Mouse (Mus musculus) forebrain, embryonic 15.5 days (tissue): ENCODE data around the gene Ccdc24. TPM values are rescaled to one million over a fixed set of nuclear protein-coding genes. Genes with fewer than 3 reads are reported as not detected.
A peak's percentile ranks its signal among the peaks of the same experiment; 100 is the strongest.

Source experiments
- ATAC-seq: fragments of 200-750 bp; cut with Nextera tagmentation; replicated peaks from 2 replicates; pipeline ENCODE4 v1.8.0; 2017; ENCODE audit warnings: mild to moderate bottlenecking, moderate TSS enrichment, moderate library complexity
- H3K27ac ChIP-seq: fragments of 300-500 bp; sonication (generic); replicated peaks from 2 replicates; pipeline ENCODE4 v1.5.1; 2015; ENCODE audit warnings: mild to moderate bottlenecking, inconsistent platforms
- H3K27me3 ChIP-seq: fragments of 300-500 bp; sonication (generic); 2 replicates; pipeline ENCODE4 v1.6.1; 2015; ENCODE audit warnings: inconsistent platforms
- H3K36me3 ChIP-seq: fragments of 300-500 bp; sonication (generic); 2 replicates; pipeline ENCODE4 v1.6.1; 2015; ENCODE audit warnings: mild to moderate bottlenecking, inconsistent platforms
- H3K4me1 ChIP-seq: fragments of 300-500 bp; sonication (generic); 2 replicates; pipeline ENCODE4 v1.6.1; 2015; ENCODE audit warnings: inconsistent platforms
- H3K4me2 ChIP-seq: fragments of 300-500 bp; sonication (generic); replicated peaks from 2 replicates; pipeline ENCODE4 v1.6.1; 2015; ENCODE audit warnings: mild to moderate bottlenecking, inconsistent platforms
- H3K4me3 ChIP-seq: fragments of 300-500 bp; sonication (generic); 2 replicates; pipeline ENCODE4 v1.5.1; 2015; ENCODE audit warnings: mild to moderate bottlenecking, inconsistent platforms
- H3K9ac ChIP-seq: fragments of 300-500 bp; sonication (generic); replicated peaks from 2 replicates; pipeline ENCODE4 v1.6.1; 2015; ENCODE audit warnings: mild to moderate bottlenecking, inconsistent platforms
- H3K9me3 ChIP-seq: fragments of 300-500 bp; sonication (generic); 2 replicates; pipeline ENCODE4 v1.6.1; 2016; ENCODE audit warnings: inconsistent platforms
- WGBS: fragments of 180-500 bp; shearing (Covaris S2); methylation state at CpG from one replicate; pipeline ENCODE4 v1.1.7; 2015; ENCODE audit warnings: mixed read lengths; 5-methylcytosine and 5-hydroxymethylcytosine counted together
- polyA plus RNA-seq: library from polyadenylated mRNA; unstranded; fragments of >200 nt; fragmentation: Nextera tagmentation; extraction: Ambion mirVana; gene quantifications from 2 replicates; pipeline ENCODE4 v1.2.1, GENCODE M21; 2015

Gene Ccdc24
- polyA plus RNA-seq, 1 experiment from 2014 or later: 1.7 TPM

GRCm38 (mm10) chr4:117873615-117874014, 1.3 kb upstream of the Ccdc24 start:
- no peak overlapping the region for H3K4me2 ChIP-seq
- H3K4me1 ChIP-seq: 0 out of 2 replicates have a peak, but pooled peaks cover 3% of the 10 kb centered on the region
- 88% methylated on average over 9 of the region's 9 CpGs for WGBS
- ATAC-seq: no peak
- H3K27me3 ChIP-seq: no peaks in the 10 kb centered on the region
- no peak overlapping the region for H3K9ac ChIP-seq
- H3K9me3 ChIP-seq: no peaks in the 10 kb centered on the region
- peaks cover 45% of the 10 kb centered on the region for H3K36me3 ChIP-seq
- H3K27ac ChIP-seq: no peak overlapping the region
- H3K4me3 ChIP-seq: no peak overlapping the region

- Histone ChIP-seq H3K27ac (no peak overlapping the region), H3K4me2 (no peak overlapping the region), H3K9me3 (no peaks in the 10 kb centered on the region), H3K4me3 (no peak overlapping the region), H3K27me3 (no peaks in the 10 kb centered on the region), H3K9ac (no peak overlapping the region), H3K4me1 (peaks cover 9% of the 10 kb centered on the region; the same call in 1 of the 2 replicates), H3K36me3 (peaks cover 34% of the 10 kb centered on the region)
- no peak for ATAC-seq
- WGBS: 65% methylated on average over 7 of the region's 7 CpGs
Observed at GRCm38 (mm10) chr4:117871787-117872186, 570 bp downstream of the Ccdc24 start.

GRCm38 (mm10) chr4:117870437-117870836, 1.9 kb downstream of the Ccdc24 start:
- WGBS: 79% methylated on average over 1 of the region's 1 CpGs
- no peaks in the 10 kb centered on the region for H3K27me3 ChIP-seq
- no peak overlapping the region for H3K4me3 ChIP-seq
- ATAC-seq: no peak
- no peak overlapping the region for H3K27ac ChIP-seq
- H3K9ac ChIP-seq: no peak overlapping the region
- no peaks in the 10 kb centered on the region for H3K9me3 ChIP-seq
- peaks cover 23% of the 10 kb centered on the region for H3K36me3 ChIP-seq
- peaks cover 14% of the 10 kb centered on the region; the same call in 1 of the 2 replicates for H3K4me1 ChIP-seq
- H3K4me2 ChIP-seq: no peak overlapping the region

GRCm38 (mm10) chr4:117869317-117869716, 3.0 kb downstream of the Ccdc24 start:
- H3K4me2 ChIP-seq: no peak overlapping the region
- H3K9me3 ChIP-seq: no peaks in the 10 kb centered on the region
- H3K9ac ChIP-seq: no peak overlapping the region
- ATAC-seq: no peak
- no peaks in the 10 kb centered on the region for H3K27me3 ChIP-seq
- H3K36me3 ChIP-seq: peaks cover 14% of the 10 kb centered on the region
- H3K4me1 ChIP-seq: peaks cover 14% of the 10 kb centered on the region; the same call in 1 of the 2 replicates
- 67% methylated on average over 9 of the region's 9 CpGs for WGBS
- H3K4me3 ChIP-seq: no peak overlapping the region
- H3K27ac ChIP-seq: no peak overlapping the region

GRCm38 (mm10) chr4:117867823-117868222, 4.5 kb downstream of the Ccdc24 start:
- Histone ChIP-seq H3K4me1 (peaks cover 18% of the 10 kb centered on the region), H3K36me3 (peaks cover 2% of the 10 kb centered on the region; the same call in 1 of the 2 replicates), H3K9me3 (no peaks in the 10 kb centered on the region), H3K27ac (no peak overlapping the region), H3K4me2 (peak overlapping the region; percentile 27; the same call in 1 of the 2 replicates), H3K4me3 (no peak overlapping the region), H3K9ac (0 out of 2 replicates have a peak overlapping the region, but pooled peaks have one; percentile 31), H3K27me3 (no peaks in the 10 kb centered on the region)
- ATAC-seq: no peak; the same call in 1 of the 2 replicates
- 15% methylated on average over 24 of the region's 24 CpGs for WGBS

GRCm38 (mm10) chr4:117867000-117867399, 5.4 kb downstream of the Ccdc24 start:
- Histone ChIP-seq H3K27me3 (no peaks in the 10 kb centered on the region), H3K4me3 (no peak overlapping the region), H3K27ac (no peak overlapping the region), H3K9me3 (no peaks in the 10 kb centered on the region), H3K36me3 (peaks cover 2% of the 10 kb centered on the region; the same call in 1 of the 2 replicates), H3K4me1 (peaks cover 18% of the 10 kb centered on the region), H3K9ac (no peak overlapping the region), H3K4me2 (no peak overlapping the region)
- no peak for ATAC-seq
- WGBS: 80% methylated on average over 6 of the region's 6 CpGs

- no peaks in the 10 kb centered on the region for H3K36me3 ChIP-seq
- no peak overlapping the region for H3K27ac ChIP-seq
- peaks cover 18% of the 10 kb centered on the region for H3K4me1 ChIP-seq
- no peaks in the 10 kb centered on the region for H3K27me3 ChIP-seq
- WGBS: 52% methylated on average over 9 of the region's 9 CpGs
- H3K9ac ChIP-seq: no peak overlapping the region
- ATAC-seq: no peak
- no peak overlapping the region for H3K4me2 ChIP-seq
- no peaks in the 10 kb centered on the region for H3K9me3 ChIP-seq
- H3K4me3 ChIP-seq: no peak overlapping the region
Observed at GRCm38 (mm10) chr4:117866083-117866482, 6.3 kb downstream of the Ccdc24 start.

- H3K4me1 ChIP-seq: peaks cover 17% of the 10 kb centered on the region
- ATAC-seq: peak; percentile 89
- no peak overlapping the region for H3K9ac ChIP-seq
- WGBS: 25% methylated on average over 4 of the region's 4 CpGs
- no peak overlapping the region for H3K4me3 ChIP-seq
- no peaks in the 10 kb centered on the region for H3K27me3 ChIP-seq
- no peak overlapping the region for H3K4me2 ChIP-seq
- H3K27ac ChIP-seq: no peak overlapping the region
- H3K36me3 ChIP-seq: no peaks in the 10 kb centered on the region
- H3K9me3 ChIP-seq: no peaks in the 10 kb centered on the region
Observed at GRCm38 (mm10) chr4:117862823-117863222, 9.5 kb downstream of the Ccdc24 start.

GRCm38 (mm10) chr4:117860570-117860969, 11.8 kb downstream of the Ccdc24 start:
- ATAC-seq: no peak
- Histone ChIP-seq H3K27ac (no peak overlapping the region), H3K4me1 (peaks cover 11% of the 10 kb centered on the region), H3K9me3 (no peaks in the 10 kb centered on the region), H3K27me3 (no peaks in the 10 kb centered on the region), H3K9ac (no peak overlapping the region), H3K4me2 (no peak overlapping the region), H3K36me3 (no peaks in the 10 kb centered on the region), H3K4me3 (no peak overlapping the region)
- 74% methylated on average over 9 of the region's 9 CpGs for WGBS

GRCm38 (mm10) chr4:117858794-117859193, 13.6 kb downstream of the Ccdc24 start:
- 54% methylated on average over 3 of the region's 3 CpGs for WGBS
- ATAC-seq: no peak
- Histone ChIP-seq H3K4me1 (peaks cover 11% of the 10 kb centered on the region), H3K27me3 (no peaks in the 10 kb centered on the region), H3K9me3 (no peaks in the 10 kb centered on the region), H3K9ac (no peak overlapping the region), H3K36me3 (no peaks in the 10 kb centered on the region), H3K4me2 (no peak overlapping the region), H3K27ac (no peak overlapping the region), H3K4me3 (no peak overlapping the region)

- no peak overlapping the region for H3K4me2 ChIP-seq
- H3K9me3 ChIP-seq: no peaks in the 10 kb centered on the region
- H3K4me1 ChIP-seq: peaks cover 5% of the 10 kb centered on the region; the same call in 1 of the 2 replicates
- H3K4me3 ChIP-seq: no peak overlapping the region
- H3K9ac ChIP-seq: no peak overlapping the region
- WGBS: 75% methylated on average over 9 of the region's 9 CpGs
- ATAC-seq: no peak
- no peaks in the 10 kb centered on the region for H3K27me3 ChIP-seq
- H3K36me3 ChIP-seq: no peaks in the 10 kb centered on the region
- H3K27ac ChIP-seq: no peak overlapping the region
Observed at GRCm38 (mm10) chr4:117855146-117855545, 17.2 kb downstream of the Ccdc24 start.

GRCm38 (mm10) chr4:117852152-117852868, 20.0 kb downstream of the Ccdc24 start:
- Histone ChIP-seq H3K4me2 (no peak overlapping the region), H3K4me3 (no peak overlapping the region), H3K9ac (no peak overlapping the region), H3K27me3 (no peaks in the 10 kb centered on the region), H3K4me1 (peaks cover 15% of the 10 kb centered on the region; the same call in 1 of the 2 replicates), H3K9me3 (no peaks in the 10 kb centered on the region), H3K27ac (no peak overlapping the region), H3K36me3 (no peaks in the 10 kb centered on the region)
- 86% methylated on average over 10 of the region's 10 CpGs for WGBS
- no peak for ATAC-seq
